Mouse (Mus musculus) midbrain, postnatal 0 days (tissue): ENCODE results near the gene Lypd8. TPM values are rescaled to one million over a fixed set of nuclear protein-coding genes. Genes with fewer than 3 reads are reported as not detected.

Source experiments
- ATAC-seq: fragments of 200-750 bp; cut with Nextera tagmentation; 2 replicates; pipeline ENCODE4 v1.8.0; 2017; ENCODE audit warnings: moderate number of reproducible peaks, mild to moderate bottlenecking, moderate TSS enrichment, moderate library complexity; ENCODE audit not compliant: low FRiP score
- DNase-seq: peaks from one replicate; pipeline ENCODE4 v3.0.0-alpha.2; 2015; ENCODE audit warnings: low spot score
- H3K27ac ChIP-seq: fragments of 300-500 bp; sonication (generic); 2 replicates; pipeline ENCODE4 v1.5.1; 2014; ENCODE audit warnings: low read depth, mild to moderate bottlenecking, low read length, mixed read lengths
- H3K27me3 ChIP-seq: fragments of 300-500 bp; sonication (generic); 2 replicates; pipeline ENCODE4 v1.6.1; 2014; ENCODE audit warnings: low read length, control low read depth, mixed read lengths; ENCODE audit not compliant: insufficient read depth
- H3K36me3 ChIP-seq: fragments of 300-500 bp; sonication (generic); 2 replicates; pipeline ENCODE4 v1.6.1; 2014; ENCODE audit warnings: low read length, control low read depth, mixed read lengths; ENCODE audit not compliant: insufficient read depth
- H3K4me1 ChIP-seq: fragments of 300-500 bp; sonication (generic); 2 replicates; pipeline ENCODE4 v1.6.1; 2014; ENCODE audit warnings: mild to moderate bottlenecking, control low read depth, antibody characterized with exemption, low read length, mixed read lengths; ENCODE audit not compliant: insufficient read depth
- H3K4me2 ChIP-seq: fragments of 300-500 bp; sonication (generic); 2 replicates; pipeline ENCODE4 v1.6.1; 2014; ENCODE audit warnings: low read depth, mild to moderate bottlenecking, low read length, mixed read lengths; ENCODE audit not compliant: poor library complexity, severe bottlenecking
- H3K4me3 ChIP-seq: fragments of 300-500 bp; sonication (generic); 2 replicates; pipeline ENCODE4 v1.5.1; 2014; ENCODE audit warnings: low read depth, mild to moderate bottlenecking, low read length, moderate library complexity
- H3K9ac ChIP-seq: fragments of 300-500 bp; sonication (generic); replicated peaks from 2 replicates; pipeline ENCODE4 v1.6.1; 2014; ENCODE audit warnings: mild to moderate bottlenecking, low read length, moderate library complexity, mixed read lengths; ENCODE audit not compliant: poor library complexity, severe bottlenecking
- H3K9me3 ChIP-seq: fragments of 300-500 bp; sonication (generic); 2 replicates; pipeline ENCODE4 v1.6.1; 2016; ENCODE audit warnings: low read length, control low read depth
- CTCF ChIP-seq: IDR thresholded peaks from 2 replicates; pipeline ENCODE4 v1.5.1; 2016; ENCODE audit warnings: antibody characterized with exemption, mild to moderate bottlenecking
- WGBS: fragments of 180-500 bp; shearing (Covaris S2); extraction: QIAGEN DNeasy Blood & Tissue Kit; methylation state at CpG from one replicate; pipeline ENCODE4 v1.1.7; 2014; 5-methylcytosine and 5-hydroxymethylcytosine counted together
- polyA plus RNA-seq: library from polyadenylated mRNA; unstranded; fragments of >200 nt; fragmentation: Nextera tagmentation; extraction: Ambion mirVana; gene quantifications from 2 replicates; pipeline ENCODE4 v1.2.1, GENCODE M21; 2015
- total RNA-seq: library from RNA; depleted of rRNA; stranded (reverse); fragments of >200 nt; gene quantifications from 2 replicates; pipeline ENCODE4 v1.2.3, GENCODE M21; 2014

Lypd8 gene
- total and polyA plus RNA-seq, 2 experiments from 2014 or later, result not detected

- WGBS, result 89% methylated on average over 2 of the region's 2 CpGs
These were observed 1.6 kb upstream of the Lypd8 start for GRCm38 (mm10) chr11:58377273-58377672.

GRCm38 (mm10) chr11:58377686-58378085 is 1.2 kb upstream of the Lypd8 start:
- no peak for TF ChIP-seq CTCF
- Histone ChIP-seq H3K27ac (no peak overlapping the region), H3K4me2 (no peak overlapping the region), H3K27me3 (no peaks in the 10 kb centered on the region), H3K9me3 (no peaks in the 10 kb centered on the region), H3K4me3 (no peak overlapping the region), H3K4me1 (no peaks in the 10 kb centered on the region), H3K9ac (no peak overlapping the region), H3K36me3 (no peaks in the 10 kb centered on the region)
- ATAC-seq (no peak), DNase-seq (no peak)
- 58% methylated on average over 1 of the region's 1 CpGs for WGBS

More at GRCm38 (mm10) chr11:58377273-58377672, 1.6 kb upstream of the Lypd8 start:
- no peak for TF ChIP-seq CTCF
- Histone ChIP-seq H3K9ac (no peak overlapping the region), H3K4me2 (no peak overlapping the region), H3K27ac (no peak overlapping the region), H3K36me3 (no peaks in the 10 kb centered on the region), H3K4me3 (no peak overlapping the region), H3K27me3 (no peaks in the 10 kb centered on the region), H3K9me3 (no peaks in the 10 kb centered on the region), H3K4me1 (no peaks in the 10 kb centered on the region)
- no peak for ATAC-seq
- DNase-seq, result no peak

- 93% methylated on average over 1 of the region's 1 CpGs for whole genome bisulfite sequencing
- H3K4me2 ChIP-seq, result no peak overlapping the region
- no peaks in the 10 kb centered on the region for H3K36me3 ChIP-seq
- no peaks in the 10 kb centered on the region for H3K27me3 ChIP-seq
- DNase-seq, result no peak
- H3K27ac ChIP-seq, result no peak overlapping the region
- H3K4me3 ChIP-seq, result no peak overlapping the region
- H3K9me3 ChIP-seq, result no peaks in the 10 kb centered on the region
- ATAC-seq, result no peak
- H3K9ac ChIP-seq, result no peak overlapping the region
- no peak for TF ChIP-seq CTCF
- no peaks in the 10 kb centered on the region for H3K4me1 ChIP-seq
These were observed 673 bp downstream of the Lypd8 start for GRCm38 (mm10) chr11:58379516-58379915.

DNA sequence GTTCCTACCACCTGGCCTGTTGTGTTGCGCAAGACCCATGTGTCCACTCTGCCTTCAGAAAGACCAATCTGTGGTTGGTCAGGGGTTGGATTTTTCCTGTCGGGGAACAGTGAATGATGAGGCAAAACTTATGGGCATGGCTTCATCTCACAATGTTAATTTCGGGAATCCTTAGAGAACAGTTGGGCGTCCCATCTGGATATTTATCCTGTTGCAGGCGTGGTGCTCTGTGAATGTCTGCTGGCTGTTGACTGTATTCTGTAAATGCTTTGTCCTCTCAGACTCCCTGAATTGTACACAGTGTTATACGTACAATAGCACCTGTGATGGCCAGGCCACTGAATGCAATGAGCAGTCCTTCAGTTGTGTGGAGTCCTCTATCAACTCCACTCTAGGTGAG is 3.6 kb downstream of the Lypd8 start:
- H3K9me3 ChIP-seq, result no peaks in the 10 kb centered on the region
- H3K27ac ChIP-seq, result no peak overlapping the region
- ATAC-seq, result no peak
- TF ChIP-seq CTCF, result no peak
- WGBS, result 93% methylated on average over 6 of the region's 6 CpGs
- no peaks in the 10 kb centered on the region for H3K27me3 ChIP-seq
- no peak overlapping the region for H3K4me2 ChIP-seq
- no peaks in the 10 kb centered on the region for H3K36me3 ChIP-seq
- no peak overlapping the region for H3K4me3 ChIP-seq
- DNase-seq, result no peak
- H3K9ac ChIP-seq, result no peak overlapping the region
- H3K4me1 ChIP-seq, result no peaks in the 10 kb centered on the region

DNA sequence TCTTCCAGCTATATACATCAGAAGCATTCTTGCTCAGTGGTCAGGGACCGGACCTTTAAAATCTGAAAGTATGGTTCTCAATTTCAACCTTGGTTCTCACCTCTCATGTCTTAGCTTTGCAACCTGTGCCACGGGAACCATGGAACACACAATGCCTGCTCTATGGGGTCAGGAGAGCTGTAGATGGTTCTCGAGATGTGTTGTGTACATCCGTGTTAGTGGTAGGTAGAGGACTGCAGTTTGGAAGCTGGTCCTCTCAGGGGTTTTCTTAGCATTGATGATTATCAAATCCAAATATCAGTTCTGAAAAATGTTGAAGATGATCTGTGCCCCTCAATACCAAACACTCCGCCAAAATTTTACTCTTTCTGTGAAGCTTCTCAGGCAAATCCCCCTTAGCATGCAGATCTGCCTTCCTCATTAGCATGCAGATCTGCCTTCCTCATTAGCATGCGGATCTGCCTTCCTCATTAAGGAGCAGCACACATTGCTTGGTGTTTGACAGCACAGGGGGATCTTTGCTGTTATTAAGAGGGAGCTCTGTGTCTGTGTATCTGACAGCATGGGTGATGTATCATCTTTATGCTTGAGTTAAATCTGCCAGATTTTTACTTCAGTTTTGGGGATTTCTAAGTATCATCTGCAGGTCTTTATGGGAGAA is 21.3 kb downstream of the Lypd8 start:
- Histone ChIP-seq H3K4me3 (no peak overlapping the region), H3K9me3 (no peaks in the 10 kb centered on the region), H3K27me3 (no peaks in the 10 kb centered on the region), H3K36me3 (no peaks in the 10 kb centered on the region), H3K9ac (no peak overlapping the region), H3K4me2 (peak overlapping the region; percentile 15; the same call in 1 of the 2 replicates), H3K27ac (no peak overlapping the region), H3K4me1 (no peaks in the 10 kb centered on the region)
- ATAC-seq (peak; percentile 75), DNase-seq (peak; percentile 33)
- no peak for TF ChIP-seq CTCF
- WGBS, result 36% methylated on average over 6 of the region's 6 CpGs

DNA sequence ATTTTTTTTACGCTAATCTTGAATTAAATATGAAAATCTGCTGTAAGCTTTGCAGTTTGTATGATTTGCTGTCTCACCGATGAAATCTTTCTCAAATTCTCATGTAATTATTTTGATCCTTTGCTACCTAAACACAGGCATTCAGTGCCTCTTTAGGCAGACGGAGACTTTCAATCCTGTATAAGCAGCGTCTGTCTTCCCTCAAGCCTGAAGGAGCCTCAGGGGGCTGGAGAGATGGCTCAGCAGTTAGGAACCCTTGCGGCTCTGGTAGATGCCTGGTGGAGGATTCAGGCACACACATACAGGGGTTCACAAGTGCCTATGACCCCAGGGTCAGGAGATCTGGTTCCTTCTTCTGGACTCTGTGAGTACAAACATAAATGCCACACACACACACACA is 21.8 kb downstream of the Lypd8 start:
- 24% methylated on average over 5 of the region's 5 CpGs for WGBS
- no peak for TF ChIP-seq CTCF
- no peaks in the 10 kb centered on the region for H3K36me3 ChIP-seq
- H3K9ac ChIP-seq, result no peak overlapping the region
- DNase-seq, result peak; percentile 6
- 0 out of 2 replicates have a peak overlapping the region, but pooled peaks have one; percentile 7 for H3K4me2 ChIP-seq
- no peaks in the 10 kb centered on the region for H3K27me3 ChIP-seq
- no peak overlapping the region for H3K27ac ChIP-seq
- no peaks in the 10 kb centered on the region for H3K9me3 ChIP-seq
- no peak overlapping the region for H3K4me3 ChIP-seq
- ATAC-seq, result no peak
- no peaks in the 10 kb centered on the region for H3K4me1 ChIP-seq
